10 mouse cellular contexts compared by ENCODE assay signal in genomic region chr14:45452861-45453512, GRCm38 (mm10). TPM values are rescaled to one million over a fixed set of nuclear protein-coding genes. Genes with fewer than 3 reads are reported as not detected.
DNase-seq lines count a peak whose midpoint lies in the region; ATAC-seq lines count a peak whose summit lies in the region.
"Had no signal": no experiment of that assay in that cellular context is flagged by ENCODE, and none has a peak within 500 bp of the region (broad histone marks: within the 10 kb centered on the region; RNA-seq: fewer than 3 reads in every experiment).

No protein-coding gene starts in this region.

- no peak for ATAC-seq in midbrain, embryonic 15.5 days (replicated peaks)
- ATAC-seq in midbrain, embryonic 14.5 days (ENCODE audit: low FRiP score, low TSS enrichment): no peak
- ATAC-seq in heart, embryonic 14.5 days (ENCODE audit: insufficient number of reproducible peaks, insufficient read depth, low FRiP score, low read depth): 0 out of 2 replicates have a peak, but pooled peaks have one; percentile 51
- ATAC-seq in stomach, embryonic 15.5 days (ENCODE audit: insufficient read depth, low FRiP score, low read depth): peak; percentile 70

- intact Hi-C loops in gastrocnemius, postnatal 36 days (cut with DNase I): no loop called here

- no peak for DNase-seq in midbrain, embryonic 14.5 days
- DNase-seq in kidney, postnatal 10 days: peak; percentile 77
- no peak for DNase-seq in thymus, postnatal 14 days
- no peak for DNase-seq in gastrocnemius, postnatal 36 days
- no peak for DNase-seq in thymus, postnatal 10 days (ENCODE audit: low spot score in 2 of 2)

- peaks cover 17% of the 10 kb centered on the region for H3K4me1 ChIP-seq in midbrain, embryonic 15.5 days
- peaks cover 11% of the 10 kb centered on the region for H3K4me1 ChIP-seq in midbrain, embryonic 14.5 days (ENCODE audit: control insufficient read depth, insufficient read depth, low read length)
- peaks cover 39 to 54% of the 10 kb centered on the region in 2 experiments for H3K4me1 ChIP-seq in heart, embryonic 14.5 days (ENCODE audit: control insufficient read depth in 2 of 2, insufficient read depth in 2 of 2, low read length in 2 of 2)
- peaks cover 24% of the 10 kb centered on the region for H3K4me1 ChIP-seq in stomach, embryonic 15.5 days

- peak overlapping the region; percentile 48; the same call in 1 of the 2 replicates for H3K27ac ChIP-seq in midbrain, embryonic 15.5 days
- H3K27ac ChIP-seq in midbrain, embryonic 14.5 days (replicated peaks; ENCODE audit: low read depth, low read length): no peak overlapping the region
- H3K27ac ChIP-seq in heart, embryonic 14.5 days (replicated peaks in 1 of 2; ENCODE audit: control insufficient read depth in 1 of 2, insufficient read depth in 1 of 2, low read depth in 2 of 2, low read length in 2 of 2): peak overlapping the region; percentile 81 to 88
- H3K27ac ChIP-seq in stomach, embryonic 15.5 days: peak overlapping the region; percentile 67; the same call in 1 of the 2 replicates
- H3K27ac ChIP-seq: embryonic facial prominence, embryonic 12.5 days; limb, embryonic 13.5 days had no signal

- no peak overlapping the region for H3K9ac ChIP-seq in midbrain, embryonic 15.5 days
- no peak overlapping the region for H3K9ac ChIP-seq in midbrain, embryonic 14.5 days (replicated peaks; ENCODE audit: low read length)
- peak overlapping the region; percentile 28; the same call in 1 of the 2 replicates for H3K9ac ChIP-seq in heart, embryonic 14.5 days (ENCODE audit: low read length)
- no peak overlapping the region for H3K9ac ChIP-seq in stomach, embryonic 15.5 days
- H3K9ac ChIP-seq: embryonic facial prominence, embryonic 12.5 days; limb, embryonic 13.5 days had no signal

- H3K4me2 ChIP-seq in midbrain, embryonic 15.5 days: no peak overlapping the region
- no peak overlapping the region for H3K4me2 ChIP-seq in midbrain, embryonic 14.5 days (ENCODE audit: low read length)
- H3K4me2 ChIP-seq in heart, embryonic 14.5 days (ENCODE audit: low read length): peak overlapping the region; percentile 34
- H3K4me2 ChIP-seq in stomach, embryonic 15.5 days: no peak overlapping the region; the same call in 1 of the 2 replicates
- H3K4me2 ChIP-seq: embryonic facial prominence, embryonic 12.5 days; limb, embryonic 13.5 days had no signal

- no peak overlapping the region for H3K4me3 ChIP-seq in midbrain, embryonic 15.5 days
- no peak overlapping the region for H3K4me3 ChIP-seq in midbrain, embryonic 14.5 days (replicated peaks; ENCODE audit: low read depth, low read length)
- no peak overlapping the region for H3K4me3 ChIP-seq in heart, embryonic 14.5 days (ENCODE audit: control insufficient read depth in 1 of 2, insufficient read depth in 1 of 2, low read depth in 1 of 2, low read length in 2 of 2)
- no peak overlapping the region for H3K4me3 ChIP-seq in stomach, embryonic 15.5 days (replicated peaks)
- H3K4me3 ChIP-seq: embryonic facial prominence, embryonic 12.5 days; limb, embryonic 13.5 days had no signal

- no peaks in the 10 kb centered on the region for H3K9me3 ChIP-seq in midbrain, embryonic 15.5 days
- H3K9me3 ChIP-seq in midbrain, embryonic 14.5 days (ENCODE audit: control insufficient read depth, low read length): no peaks in the 10 kb centered on the region
- H3K9me3 ChIP-seq in heart, embryonic 14.5 days (ENCODE audit: control insufficient read depth, low read length): no peaks in the 10 kb centered on the region
- no peaks in the 10 kb centered on the region for H3K9me3 ChIP-seq in stomach, embryonic 15.5 days
- H3K9me3 ChIP-seq: embryonic facial prominence, embryonic 12.5 days; limb, embryonic 13.5 days had no signal

- WGBS in midbrain, embryonic 15.5 days: 44% methylated on average over 11 of the region's 11 CpGs
- 47% methylated on average over 11 of the region's 11 CpGs for WGBS in midbrain, embryonic 14.5 days
- 13% methylated on average over 11 of the region's 11 CpGs for WGBS in heart, embryonic 14.5 days
- WGBS in stomach, embryonic 15.5 days: 13% methylated on average over 11 of the region's 11 CpGs

- H3K36me3 ChIP-seq in midbrain, embryonic 15.5 days (replicated peaks): no peaks in the 10 kb centered on the region
- peaks cover 7% of the 10 kb centered on the region for H3K36me3 ChIP-seq in midbrain, embryonic 14.5 days (ENCODE audit: control insufficient read depth, insufficient read depth, low read length)
- H3K36me3 ChIP-seq in heart, embryonic 14.5 days (ENCODE audit: control insufficient read depth, insufficient read depth, low read length): peaks cover 10% of the 10 kb centered on the region
- H3K36me3 ChIP-seq in stomach, embryonic 15.5 days: no peaks in the 10 kb centered on the region

- no peaks in the 10 kb centered on the region for H3K27me3 ChIP-seq in midbrain, embryonic 15.5 days (replicated peaks)
- no peaks in the 10 kb centered on the region for H3K27me3 ChIP-seq in midbrain, embryonic 14.5 days (ENCODE audit: control insufficient read depth, insufficient read depth, low read length)
- no peaks in the 10 kb centered on the region for H3K27me3 ChIP-seq in heart, embryonic 14.5 days (ENCODE audit: control insufficient read depth, insufficient read depth, low read length)
- H3K27me3 ChIP-seq in stomach, embryonic 15.5 days (replicated peaks): no peaks in the 10 kb centered on the region
- H3K27me3 ChIP-seq: embryonic facial prominence, embryonic 12.5 days; limb, embryonic 13.5 days had no signal

RNA-seq across cellular contexts. Expression of gene Gnpnat1, which starts 48.3 kb away (rescaled TPM):
- 26.3 and 30.2 TPM in 2 replicates for polyA plus RNA-seq in midbrain, embryonic 15.5 days (2015; fragmentation: Nextera tagmentation; extraction: Ambion mirVana)
- polyA plus RNA-seq in midbrain, embryonic 14.5 days (2014; fragmentation: Nextera tagmentation; extraction: Ambion mirVana): 31.6 and 32.3 TPM in 2 replicates
- polyA plus RNA-seq in heart, embryonic 14.5 days (2014; fragmentation: Nextera tagmentation; extraction: Ambion mirVana): 22.6 and 23.9 TPM in 2 replicates
- 55.8 and 56.4 TPM in 2 replicates for polyA plus RNA-seq in stomach, embryonic 15.5 days (2015; fragmentation: Nextera tagmentation; extraction: Ambion mirVana)
- total RNA-seq in gastrocnemius, postnatal 36 days (2021): 10 to 100 TPM in 1 of 2 experiments, 1 to 10 TPM in 1; 8.1 to 11.0 TPM

Comparison
In these comparisons a context has a peak if more than half of its experiments do, and no peak if none do; other contexts are left out.
1. ATAC-seq: peak in heart, embryonic 14.5 days (single experiment) and stomach, embryonic 15.5 days (single experiment); none in midbrain, embryonic 15.5 days (single experiment) and midbrain, embryonic 14.5 days (single experiment).